Mouse (Mus musculus): ENCODE measurements around the gene Sema3e.

The Sema3e gene

GRCm38 (mm10) chr5:14073152-14073551 is 48.1 kb downstream of the Sema3e start:
- DNase-seq (ENCODE audit: low read depth, low spot score) = peak; percentile 15

- peak; percentile 78 for DNase-seq (ENCODE audit: low read depth, low spot score)
Observed at GRCm38 (mm10) chr5:14088100-14088499, 63.0 kb downstream of the Sema3e start.

- DNase-seq (ENCODE audit: low read depth, low spot score) = no peak
Observed at GRCm38 (mm10) chr5:14089875-14090608, 65.0 kb downstream of the Sema3e start.

- DNase-seq (ENCODE audit: low read depth, low spot score) = no peak
Observed at GRCm38 (mm10) chr5:14090609-14090969, 65.5 kb downstream of the Sema3e start.

GRCm38 (mm10) chr5:14092262-14092776 is 67.2 kb downstream of the Sema3e start:
- peak; percentile 68 for DNase-seq (ENCODE audit: low read depth, low spot score)

- peak; percentile 60 for DNase-seq (ENCODE audit: low read depth, low spot score)
Observed at GRCm38 (mm10) chr5:14096196-14096595, 71.1 kb downstream of the Sema3e start.

GRCm38 (mm10) chr5:14098677-14099076 is 73.6 kb downstream of the Sema3e start:
- DNase-seq (ENCODE audit: low read depth, low spot score) = no peak

- DNase-seq (ENCODE audit: low read depth, low spot score) = no peak
Observed at GRCm38 (mm10) chr5:14107365-14107764, 82.3 kb downstream of the Sema3e start.

- DNase-seq (ENCODE audit: low read depth, low spot score) = no peak
Observed at GRCm38 (mm10) chr5:14109001-14109400, 83.9 kb downstream of the Sema3e start.

GRCm38 (mm10) chr5:14111401-14111800 is 86.3 kb downstream of the Sema3e start:
- DNase-seq (ENCODE audit: low read depth, low spot score) = peak; percentile 23

GRCm38 (mm10) chr5:14121902-14122301 is 96.8 kb downstream of the Sema3e start:
- DNase-seq (ENCODE audit: low read depth, low spot score) = no peak

GRCm38 (mm10) chr5:14126591-14126990 is 101.5 kb downstream of the Sema3e start:
- no peak for DNase-seq (ENCODE audit: low read depth, low spot score)

- peak; percentile 32 for DNase-seq (ENCODE audit: low read depth, low spot score)
Observed at GRCm38 (mm10) chr5:14135929-14136328, 110.9 kb downstream of the Sema3e start.

- DNase-seq (ENCODE audit: low read depth, low spot score) = no peak
Observed at GRCm38 (mm10) chr5:14138725-14139124, 113.6 kb downstream of the Sema3e start.

- DNase-seq (ENCODE audit: low read depth, low spot score) = peak; percentile 53
Observed at GRCm38 (mm10) chr5:14162579-14162978, 137.5 kb downstream of the Sema3e start.

- no peak for DNase-seq (ENCODE audit: low read depth, low spot score)
Observed at GRCm38 (mm10) chr5:14163280-14163679, 138.2 kb downstream of the Sema3e start.

GRCm38 (mm10) chr5:14167776-14168175 is 142.7 kb downstream of the Sema3e start:
- DNase-seq (ENCODE audit: low read depth, low spot score) = no peak

- DNase-seq (ENCODE audit: low read depth, low spot score) = no peak
Observed at GRCm38 (mm10) chr5:14173355-14174183, 148.5 kb downstream of the Sema3e start.

GRCm38 (mm10) chr5:14180571-14180970 is 155.5 kb downstream of the Sema3e start:
- DNase-seq (ENCODE audit: low read depth, low spot score) = no peak

GRCm38 (mm10) chr5:14182156-14182555 is 157.1 kb downstream of the Sema3e start:
- no peak for DNase-seq (ENCODE audit: low read depth, low spot score)

GRCm38 (mm10) chr5:14195172-14195819 is 170.2 kb downstream of the Sema3e start:
- DNase-seq (ENCODE audit: low read depth, low spot score) = peak; percentile 56
